Mouse (Mus musculus): ENCODE data around the gene Ldah. TPM values are rescaled to one million over a fixed set of nuclear protein-coding genes. Genes with fewer than 3 reads are reported as not detected.
"Not testable (repeated sequence)": the region's sequence is repeated elsewhere in the genome, so short reads cannot be mapped to it uniquely, and the experiment has no call there.

The Ldah gene
- polyA plus RNA-seq (2015; fragmentation: Nextera tagmentation; extraction: Ambion mirVana) = 60.5 and 69.1 TPM in 2 replicates

DNA sequence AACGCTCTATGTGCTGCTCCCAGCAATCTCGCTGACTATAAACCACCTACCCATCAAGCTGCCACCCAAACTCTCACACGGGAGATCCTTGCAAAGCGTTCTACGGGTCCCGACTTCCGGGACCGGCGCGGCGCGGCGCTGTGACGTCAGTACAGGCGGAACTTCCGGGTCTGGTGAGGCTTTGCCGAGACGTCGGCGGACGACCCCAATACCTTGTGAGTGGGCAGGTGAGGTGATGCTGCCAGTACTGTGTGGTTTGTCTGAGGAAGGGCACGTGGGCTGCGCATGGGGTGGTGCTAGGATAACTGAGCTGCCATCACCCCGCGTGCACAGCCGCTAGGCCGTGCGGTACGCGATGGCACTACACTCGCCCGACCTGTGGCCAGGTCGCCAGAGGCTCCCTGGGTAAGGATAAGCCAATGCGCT, at the start of gene Ldah:
Ldah (plus strand) TSS at position 130 of the 426 bp plus-strand sequence.
- H3K36me3 ChIP-seq = no peaks in the 10 kb centered on the region; the same call in 1 of the 2 replicates
- 0 out of 2 replicates have a peak, but pooled peaks cover 7% of the 10 kb centered on the region for H3K27me3 ChIP-seq
- under 1% methylated on average over 34 of the region's 34 CpGs for WGBS
- H3K9me3 ChIP-seq = peaks cover 4% of the 10 kb centered on the region; the same call in 1 of the 2 replicates
- peaks cover 13% of the 10 kb centered on the region for H3K4me1 ChIP-seq (replicated peaks)
- H3K9ac ChIP-seq = peak within 1 kb of the TSS; percentile 83
- H3K27ac ChIP-seq (replicated peaks) = peak within 1 kb of the TSS; percentile 69; the same call in 1 of the 2 replicates
- peak within 1 kb of the TSS; percentile 65 for H3K4me2 ChIP-seq
- H3K4me3 ChIP-seq = peak within 1 kb of the TSS; percentile 80
- peak; percentile 100 for ATAC-seq (ENCODE audit: low read depth)

DNA sequence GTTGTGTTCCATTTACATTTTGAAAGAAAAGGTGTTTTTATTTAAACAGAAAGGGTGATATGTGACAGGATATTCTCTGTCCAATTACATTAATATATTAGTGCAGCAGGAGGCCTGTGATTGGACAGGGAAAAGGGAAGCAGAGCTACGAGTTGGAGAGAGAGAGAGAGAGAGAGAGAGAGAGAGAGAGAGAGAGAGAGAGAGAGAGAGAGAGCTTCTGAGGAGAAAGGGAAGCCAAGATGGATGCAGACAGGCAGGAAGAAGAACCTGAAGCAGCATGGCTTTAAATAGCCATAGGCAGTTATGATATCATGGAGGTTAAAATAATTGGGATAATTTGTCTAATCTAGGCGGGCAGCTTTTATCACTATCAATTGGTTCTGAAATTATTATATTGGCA, 40.2 kb upstream of the Ldah start:
- no peak overlapping the region for H3K27ac ChIP-seq (replicated peaks)

DNA sequence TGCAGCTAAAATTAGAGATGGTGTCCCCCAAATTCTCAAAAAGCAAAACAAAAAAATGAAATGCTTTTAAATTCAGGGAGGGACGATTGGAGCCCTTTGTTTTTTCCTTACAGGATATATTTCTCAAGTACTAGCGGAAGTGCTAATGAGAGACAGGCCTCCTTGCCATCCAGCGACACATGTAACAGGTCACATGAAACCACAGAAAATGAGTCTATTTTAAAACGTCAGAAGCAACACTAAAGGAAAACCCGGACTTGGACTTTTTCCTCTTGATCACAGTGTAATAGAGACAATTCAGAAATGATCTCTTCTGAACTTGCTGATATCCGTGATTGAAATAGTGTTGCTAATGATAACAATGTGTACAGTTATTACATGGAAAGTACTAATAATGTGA, 27.0 kb upstream of the Ldah start:
- no peak overlapping the region for H3K4me2 ChIP-seq
- no peak for ATAC-seq (ENCODE audit: low read depth)
- no peaks in the 10 kb centered on the region for H3K36me3 ChIP-seq
- no peak overlapping the region for H3K27ac ChIP-seq (replicated peaks)
- 77% methylated on average over 6 of the region's 6 CpGs for WGBS
- H3K9ac ChIP-seq = no peak overlapping the region
- no peaks in the 10 kb centered on the region for H3K4me1 ChIP-seq (replicated peaks)
- H3K4me3 ChIP-seq = no peak overlapping the region
- H3K27me3 ChIP-seq = no peaks in the 10 kb centered on the region
- H3K9me3 ChIP-seq = no peaks in the 10 kb centered on the region

More for the DNA sequence above, 40.2 kb upstream of the Ldah start:
- Histone ChIP-seq H3K4me2 (no peak overlapping the region), H3K27me3 (no peaks in the 10 kb centered on the region), H3K9me3 (no peaks in the 10 kb centered on the region), H3K4me1 (replicated peaks) (no peaks in the 10 kb centered on the region), H3K4me3 (no peak overlapping the region), H3K9ac (no peak overlapping the region), H3K36me3 (no peaks in the 10 kb centered on the region)
- ATAC-seq (ENCODE audit: low read depth) = no peak
- 79% methylated on average over 2 of the region's 2 CpGs for WGBS

DNA sequence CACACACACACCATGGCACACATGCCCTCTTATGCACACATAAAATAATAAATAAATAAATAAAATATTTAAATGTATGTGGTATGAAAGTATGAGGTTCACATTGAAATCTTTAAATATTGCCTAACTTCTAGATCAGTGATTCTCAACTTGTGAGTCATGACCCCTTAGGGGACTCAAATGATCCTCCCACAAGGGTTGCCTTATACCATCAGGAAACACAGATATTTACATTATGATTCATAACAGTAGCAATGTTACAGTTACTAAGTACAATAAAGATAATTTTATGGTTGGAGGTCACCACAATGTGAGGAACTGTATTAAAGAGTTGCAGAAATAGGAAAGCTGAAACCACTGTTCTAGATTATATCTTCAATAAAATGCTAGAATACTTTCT, 26.2 kb upstream of the Ldah start:
- Histone ChIP-seq H3K36me3 (no peaks in the 10 kb centered on the region), H3K27ac (replicated peaks) (no peak overlapping the region), H3K9ac (no peak overlapping the region), H3K9me3 (no peaks in the 10 kb centered on the region), H3K4me3 (no peak overlapping the region), H3K4me1 (replicated peaks) (no peaks in the 10 kb centered on the region), H3K4me2 (no peak overlapping the region), H3K27me3 (no peaks in the 10 kb centered on the region)
- ATAC-seq (ENCODE audit: low read depth) = no peak

DNA sequence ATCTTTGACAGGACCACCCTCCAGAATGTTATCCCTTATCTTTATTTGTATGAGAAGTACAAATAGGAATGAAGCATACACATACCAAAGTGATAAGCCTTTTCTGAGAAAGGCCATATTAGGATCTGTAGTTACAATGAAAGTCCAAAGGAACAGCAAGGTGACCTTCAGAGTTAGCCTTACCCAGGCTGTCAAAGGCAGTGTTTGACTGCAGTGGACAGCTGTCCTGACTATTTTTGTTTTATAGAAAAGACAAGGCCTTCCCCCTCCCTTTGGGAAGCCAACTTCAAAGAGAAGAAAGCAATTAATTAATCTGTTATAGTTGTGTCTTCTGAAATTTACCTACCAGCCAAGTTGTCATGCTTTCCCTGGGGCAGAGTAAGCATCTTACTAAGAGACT, 23.4 kb upstream of the Ldah start:
- no peak for ATAC-seq (ENCODE audit: low read depth)
- no peak overlapping the region for H3K4me2 ChIP-seq

DNA sequence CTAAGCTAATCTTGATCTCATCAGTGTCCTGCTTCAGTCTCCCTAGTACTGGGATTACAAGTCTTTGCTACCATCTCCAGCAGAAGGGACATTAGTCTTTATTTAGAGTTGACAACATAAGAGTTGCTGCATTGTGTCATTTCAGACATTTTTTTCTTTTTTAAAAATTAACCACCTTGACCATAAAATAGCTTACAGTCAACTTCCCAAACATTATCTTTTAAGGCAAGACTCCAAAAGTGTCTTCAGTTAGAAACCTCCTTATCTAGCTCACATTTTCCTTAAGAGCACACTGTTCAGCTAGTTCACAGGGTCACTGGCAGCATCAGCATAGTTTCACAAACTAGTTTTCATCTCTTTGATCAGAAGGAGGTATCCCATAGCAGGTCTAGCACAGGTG, 19.7 kb upstream of the Ldah start:
- Histone ChIP-seq H3K4me1 (replicated peaks) (no peaks in the 10 kb centered on the region), H3K9me3 (no peaks in the 10 kb centered on the region), H3K27ac (replicated peaks) (no peak overlapping the region), H3K36me3 (no peaks in the 10 kb centered on the region), H3K9ac (no peak overlapping the region), H3K4me2 (no peak overlapping the region), H3K4me3 (no peak overlapping the region), H3K27me3 (no peaks in the 10 kb centered on the region)
- ATAC-seq (ENCODE audit: low read depth) = no peak

More for the DNA sequence above, 23.4 kb upstream of the Ldah start:
- H3K4me1 ChIP-seq (replicated peaks) = no peaks in the 10 kb centered on the region
- no peaks in the 10 kb centered on the region for H3K27me3 ChIP-seq
- no peaks in the 10 kb centered on the region for H3K9me3 ChIP-seq
- H3K9ac ChIP-seq = no peak overlapping the region
- H3K27ac ChIP-seq (replicated peaks) = no peak overlapping the region
- no peaks in the 10 kb centered on the region for H3K36me3 ChIP-seq
- H3K4me3 ChIP-seq = no peak overlapping the region

DNA sequence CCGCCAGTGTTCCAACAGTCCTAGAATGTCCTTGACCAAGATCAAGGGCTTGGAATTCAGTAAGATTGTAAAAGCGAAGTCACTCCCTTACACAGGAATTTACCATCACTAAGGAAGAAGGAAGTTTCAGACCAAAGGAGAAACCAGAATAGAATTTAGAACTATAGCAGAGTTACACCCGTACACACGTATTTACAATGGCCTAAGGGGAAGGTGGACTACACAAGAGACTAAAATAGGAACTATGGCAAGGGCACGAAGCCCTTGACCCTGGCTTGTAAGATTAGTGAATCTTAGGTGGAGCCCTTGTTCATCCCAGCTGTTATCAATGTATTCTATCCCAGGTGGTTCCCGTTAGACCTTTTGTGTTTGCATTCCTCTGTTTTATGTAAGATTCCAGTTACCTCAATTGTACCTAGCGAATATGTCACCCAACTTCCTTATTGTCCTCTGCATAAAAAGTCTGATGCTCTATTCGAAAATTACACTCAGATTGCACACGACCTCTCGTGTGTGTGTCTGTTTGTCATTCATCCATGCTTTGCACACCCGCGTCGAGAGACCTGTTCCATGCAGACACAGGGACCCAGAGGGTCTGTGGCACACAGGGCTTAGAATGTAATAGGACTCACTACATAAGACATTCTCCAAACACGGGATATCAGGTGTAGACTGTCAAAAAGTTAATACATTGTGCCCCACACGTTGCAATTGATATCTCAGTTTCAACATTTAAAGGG, 18.9 kb upstream of the Ldah start:
- not testable (repeated sequence) for H3K9ac ChIP-seq; H3K9me3 ChIP-seq; H3K27ac ChIP-seq (replicated peaks); H3K4me1 ChIP-seq (replicated peaks); H3K4me3 ChIP-seq; H3K36me3 ChIP-seq; H3K4me2 ChIP-seq; ATAC-seq (ENCODE audit: low read depth); H3K27me3 ChIP-seq
- WGBS = 87% methylated on average over 15 of the region's 15 CpGs

DNA sequence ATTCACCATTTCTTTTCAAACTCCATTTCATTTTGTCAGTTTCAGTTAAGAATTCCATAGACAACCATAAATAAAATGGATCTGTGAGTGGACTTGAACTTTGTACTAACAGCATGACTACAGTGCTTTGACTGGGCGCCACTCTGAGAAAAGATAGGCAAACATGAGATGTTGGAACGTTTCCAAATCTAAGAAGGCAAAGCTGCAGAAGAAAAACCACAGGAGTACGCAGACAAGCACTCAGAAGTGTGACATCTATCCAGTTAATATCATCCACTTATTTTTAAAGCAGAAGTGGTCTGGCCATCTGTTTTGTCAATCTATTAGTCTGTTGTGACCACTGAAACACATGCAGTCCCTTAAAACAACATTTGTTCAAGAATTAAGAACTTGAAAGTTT, 18.2 kb upstream of the Ldah start:
- no peak for ATAC-seq (ENCODE audit: low read depth)
- no peaks in the 10 kb centered on the region for H3K27me3 ChIP-seq
- H3K27ac ChIP-seq (replicated peaks) = no peak overlapping the region
- H3K9ac ChIP-seq = no peak overlapping the region
- WGBS = 68% methylated on average over 3 of the region's 3 CpGs
- no peaks in the 10 kb centered on the region for H3K4me1 ChIP-seq (replicated peaks)
- H3K9me3 ChIP-seq = no peaks in the 10 kb centered on the region
- H3K4me2 ChIP-seq = no peak overlapping the region
- no peaks in the 10 kb centered on the region for H3K36me3 ChIP-seq
- H3K4me3 ChIP-seq = no peak overlapping the region

DNA sequence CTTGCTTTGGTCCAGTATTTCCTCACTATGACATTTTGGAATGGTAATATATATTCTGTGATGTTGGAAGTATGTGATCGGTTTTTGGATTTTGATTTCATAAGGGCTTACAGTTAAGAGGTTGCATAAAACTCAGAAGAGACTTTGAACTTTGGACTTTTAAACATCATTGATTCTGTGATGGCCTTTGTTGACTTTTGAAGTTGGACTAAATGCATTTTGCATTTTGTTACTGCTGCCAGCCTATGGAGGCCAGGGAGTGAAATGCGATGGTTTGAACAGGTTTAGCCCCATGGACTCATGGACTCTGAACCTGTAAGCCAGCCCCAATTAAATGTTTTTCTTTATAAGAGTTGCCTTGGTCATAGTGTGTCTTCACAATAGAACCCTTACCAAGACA, 2.2 kb upstream of the Ldah start:
- Histone ChIP-seq H3K27ac (replicated peaks) (no peak overlapping the region), H3K9me3 (no peaks in the 10 kb centered on the region), H3K4me3 (no peak overlapping the region), H3K27me3 (0 out of 2 replicates have a peak, but pooled peaks cover 7% of the 10 kb centered on the region), H3K36me3 (no peaks in the 10 kb centered on the region), H3K4me1 (replicated peaks) (peaks cover 13% of the 10 kb centered on the region), H3K9ac (no peak overlapping the region), H3K4me2 (no peak overlapping the region)
- ATAC-seq (ENCODE audit: low read depth) = no peak
- 85% methylated on average over 2 of the region's 2 CpGs for WGBS

DNA sequence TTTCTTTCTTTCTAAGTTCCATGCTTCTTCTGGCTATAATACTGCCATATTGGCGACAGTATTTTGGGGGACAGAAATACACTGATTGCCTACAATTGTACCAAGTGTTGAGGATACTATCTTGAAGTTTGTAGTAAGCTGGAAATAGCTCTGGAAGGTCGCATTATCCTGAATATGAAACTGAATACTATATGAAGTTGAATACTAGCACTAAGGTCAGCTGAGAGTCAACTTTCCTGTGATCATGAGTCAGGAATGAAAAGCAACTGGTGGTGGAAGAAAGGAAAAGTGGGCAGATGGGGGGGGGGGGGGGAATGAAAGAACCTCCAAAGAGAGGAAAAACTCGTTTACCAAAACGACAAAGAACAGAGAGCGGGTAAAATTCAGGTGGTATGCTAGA, 329 bp upstream of the Ldah start:
- Histone ChIP-seq H3K4me3 (peak overlapping the region; percentile 80), H3K27me3 (0 out of 2 replicates have a peak, but pooled peaks cover 7% of the 10 kb centered on the region), H3K9ac (peak overlapping the region; percentile 83), H3K27ac (replicated peaks) (no peak overlapping the region), H3K9me3 (no peaks in the 10 kb centered on the region), H3K4me1 (replicated peaks) (peaks cover 13% of the 10 kb centered on the region), H3K36me3 (no peaks in the 10 kb centered on the region), H3K4me2 (peak overlapping the region; percentile 65)
- peak; percentile 29; the same call in 1 of the 2 replicates for ATAC-seq (ENCODE audit: low read depth)
- WGBS = 17% methylated on average over 5 of the region's 5 CpGs

DNA sequence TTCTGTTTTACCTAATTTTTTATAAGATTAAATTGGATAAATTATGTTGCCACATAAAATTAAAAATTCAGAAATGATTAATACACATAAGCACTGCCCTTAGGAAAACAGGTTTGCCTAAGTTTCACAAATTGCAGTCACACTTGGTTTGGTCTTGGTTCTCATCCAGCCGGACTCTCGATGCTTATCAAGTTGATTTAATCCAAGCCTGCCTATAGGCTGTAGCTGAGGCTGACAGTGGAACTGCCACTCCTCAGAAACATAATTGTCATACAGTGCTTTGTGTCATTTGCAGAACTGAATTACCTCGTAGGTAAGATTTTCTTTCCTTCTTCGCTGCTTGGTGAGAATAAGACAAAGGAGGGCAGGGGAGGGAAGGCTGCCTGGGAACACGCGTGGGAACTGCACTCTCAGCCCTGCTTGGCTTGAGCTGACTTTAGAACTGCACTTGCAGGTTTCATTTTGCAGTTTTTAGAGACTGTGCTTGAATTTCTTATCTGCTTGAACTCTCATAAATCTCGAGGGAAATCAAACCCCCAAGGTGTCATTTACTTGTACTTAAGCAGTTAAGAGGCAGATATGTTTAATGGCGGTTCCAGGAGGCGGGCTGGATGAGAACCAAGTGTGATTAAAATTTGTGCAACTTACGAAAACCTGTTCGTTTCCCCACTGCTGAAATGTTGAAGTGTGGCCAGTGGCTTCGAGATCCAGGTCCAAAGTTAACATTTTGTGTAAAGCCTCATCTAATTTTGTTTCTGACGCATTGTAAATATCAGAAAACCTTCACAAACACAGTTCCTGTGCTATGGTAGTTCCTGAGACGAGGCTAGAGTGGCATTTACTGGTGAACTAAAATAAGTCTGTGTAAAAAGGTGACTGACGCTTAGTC, 8.7 kb downstream of the Ldah start:
- Histone ChIP-seq H3K9me3 (peaks cover 4% of the 10 kb centered on the region; the same call in 1 of the 2 replicates), H3K9ac (no peak overlapping the region), H3K36me3 (peaks cover 3% of the 10 kb centered on the region; the same call in 1 of the 2 replicates), H3K27me3 (no peaks in the 10 kb centered on the region), H3K4me2 (no peak overlapping the region), H3K4me3 (no peak overlapping the region), H3K4me1 (replicated peaks) (no peaks in the 10 kb centered on the region), H3K27ac (replicated peaks) (no peak overlapping the region)
- no peak for ATAC-seq (ENCODE audit: low read depth)
- WGBS = 86% methylated on average over 15 of the region's 15 CpGs

DNA sequence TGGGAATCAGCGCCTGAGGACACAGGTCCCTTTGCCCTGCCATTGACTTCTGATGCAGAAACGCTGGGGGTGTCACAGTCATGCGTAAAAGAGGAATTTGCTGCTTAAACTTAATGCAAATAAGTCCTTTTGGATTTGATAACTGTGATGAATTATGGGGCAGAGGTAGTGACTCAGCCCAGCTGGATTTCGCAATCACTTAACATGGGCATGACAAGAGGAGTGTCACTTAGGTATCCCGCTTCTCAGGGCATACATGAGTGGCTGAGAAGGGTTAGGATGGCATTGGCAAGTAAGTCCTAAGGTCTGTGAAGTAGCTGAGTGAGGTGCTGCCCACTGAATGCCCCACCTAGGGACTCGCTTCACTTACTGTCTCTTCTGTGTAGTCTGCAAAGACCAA, 15.1 kb downstream of the Ldah start:
- Histone ChIP-seq H3K9ac (no peak overlapping the region), H3K27ac (replicated peaks) (no peak overlapping the region), H3K4me3 (no peak overlapping the region), H3K27me3 (no peaks in the 10 kb centered on the region), H3K36me3 (peaks cover 25% of the 10 kb centered on the region), H3K4me1 (replicated peaks) (no peaks in the 10 kb centered on the region), H3K9me3 (no peaks in the 10 kb centered on the region), H3K4me2 (no peak overlapping the region)
- WGBS = 91% methylated on average over 6 of the region's 6 CpGs
- ATAC-seq (ENCODE audit: low read depth) = no peak

Measured in neural tube, embryonic 13.5 days (tissue).